Mouse (Mus musculus) liver, embryonic 11.5 days (tissue): Measurements from ENCODE around the gene Olfr1308. TPM values are rescaled to one million over a fixed set of nuclear protein-coding genes. Genes with fewer than 3 reads are reported as not detected.

Experiments used
- ATAC-seq: fragments of 200-750 bp; cut with Nextera tagmentation; replicated peaks from 2 replicates; pipeline ENCODE4 v1.8.0; 2017; ENCODE audit warnings: moderate number of reproducible peaks, mild to moderate bottlenecking, moderate TSS enrichment, moderate library complexity; ENCODE audit not compliant: low FRiP score
- DNase-seq: peaks from one replicate; pipeline ENCODE4 v3.0.0-alpha.2; 2017; ENCODE audit warnings: low spot score
- H3K27ac ChIP-seq: fragments of 300-500 bp; sonication (generic); 2 replicates; pipeline ENCODE4 v1.5.1; 2014; ENCODE audit warnings: mild to moderate bottlenecking, low read depth, low read length, control low read depth
- H3K27me3 ChIP-seq: fragments of 300-500 bp; sonication (generic); replicated peaks from 2 replicates; pipeline ENCODE4 v1.6.1; 2014; ENCODE audit warnings: low read length, mixed read lengths; ENCODE audit not compliant: control insufficient read depth, insufficient read depth
- H3K36me3 ChIP-seq: fragments of 300-500 bp; sonication (generic); 2 replicates; pipeline ENCODE4 v1.6.1; 2014; ENCODE audit warnings: mild to moderate bottlenecking, low read length, moderate library complexity, mixed read lengths; ENCODE audit not compliant: control insufficient read depth, insufficient read depth
- H3K4me1 ChIP-seq: fragments of 300-500 bp; sonication (generic); replicated peaks from 2 replicates; pipeline ENCODE4 v1.6.1; 2014; ENCODE audit warnings: low read length, mixed read lengths; ENCODE audit not compliant: control insufficient read depth, insufficient read depth
- H3K4me2 ChIP-seq: fragments of 300-500 bp; sonication (generic); 2 replicates; pipeline ENCODE4 v1.6.1; 2014; ENCODE audit warnings: mild to moderate bottlenecking, control low read depth, moderate library complexity
- H3K4me3 ChIP-seq: fragments of 300-500 bp; sonication (generic); 2 replicates; pipeline ENCODE4 v1.5.1; 2014; ENCODE audit warnings: low read depth, low read length, control low read depth
- H3K9ac ChIP-seq: fragments of 300-500 bp; sonication (generic); 2 replicates; pipeline ENCODE4 v1.6.1; 2014; ENCODE audit warnings: low read depth, low read length, control low read depth
- H3K9me3 ChIP-seq: fragments of 300-500 bp; sonication (generic); 2 replicates; pipeline ENCODE4 v1.6.1; 2016; ENCODE audit warnings: low read length, inconsistent platforms, mixed read lengths; ENCODE audit not compliant: control insufficient read depth
- WGBS: fragments of 180-500 bp; shearing (Covaris S2); extraction: QIAGEN DNeasy Blood & Tissue Kit; methylation state at CpG from one replicate; pipeline ENCODE4 v1.1.7; 2014; 5-methylcytosine and 5-hydroxymethylcytosine counted together
- polyA plus RNA-seq: library from polyadenylated mRNA; unstranded; fragments of >200 nt; fragmentation: Nextera tagmentation; extraction: Ambion mirVana; gene quantifications from 2 replicates; pipeline ENCODE4 v1.2.1, GENCODE M21; 2014

The Olfr1308 gene
- polyA plus RNA-seq, result not detected in 2 replicates

- no peak for DNase-seq
- no peaks in the 10 kb centered on the region for H3K4me1 ChIP-seq
- H3K9me3 ChIP-seq, result no peaks in the 10 kb centered on the region
- 41% methylated on average over 1 of the region's 1 CpGs for WGBS
- H3K27me3 ChIP-seq, result no peaks in the 10 kb centered on the region
- no peak within 1 kb of the TSS for H3K9ac ChIP-seq
- ATAC-seq, result no peak
- no peak within 1 kb of the TSS for H3K4me3 ChIP-seq
- no peak within 1 kb of the TSS for H3K27ac ChIP-seq
- H3K4me2 ChIP-seq, result no peak within 1 kb of the TSS
- H3K36me3 ChIP-seq, result no peaks in the 10 kb centered on the region
These were observed at the start of gene Olfr1308 for GRCm38 (mm10) chr2:111964844-111965243. TSS of gene Olfr1308 (minus strand) at chr2:111964944.

- ATAC-seq (no peak), DNase-seq (no peak)
- Histone ChIP-seq H3K9ac (no peak within 1 kb of the TSS), H3K9me3 (no peaks in the 10 kb centered on the region), H3K36me3 (no peaks in the 10 kb centered on the region), H3K27me3 (no peaks in the 10 kb centered on the region), H3K4me3 (no peak within 1 kb of the TSS), H3K27ac (no peak within 1 kb of the TSS), H3K4me1 (no peaks in the 10 kb centered on the region), H3K4me2 (no peak within 1 kb of the TSS)
These were observed 47.9 kb upstream of the Olfr1308 start, which contains the start of gene Olfr1310 for GRCm38 (mm10) chr2:112012608-112013007. TSS of gene Olfr1310 (minus strand) at chr2:112012708.

- Histone ChIP-seq H3K27ac (no peak within 1 kb of the TSS), H3K4me1 (no peaks in the 10 kb centered on the region), H3K9me3 (no peaks in the 10 kb centered on the region), H3K4me2 (no peak within 1 kb of the TSS), H3K4me3 (no peak within 1 kb of the TSS), H3K36me3 (no peaks in the 10 kb centered on the region), H3K27me3 (no peaks in the 10 kb centered on the region), H3K9ac (no peak within 1 kb of the TSS)
- no peak for DNase-seq
- ATAC-seq, result no peak
- 52% methylated on average over 1 of the region's 1 CpGs for WGBS
These were observed 25.4 kb upstream of the Olfr1308 start, which contains the start of gene Olfr1309 for GRCm38 (mm10) chr2:111990181-111990580. TSS of gene Olfr1309 (minus strand) at chr2:111990281.

GRCm38 (mm10) chr2:111949340-111949739 lies 15.4 kb downstream of the Olfr1308 start, which contains the start of gene Olfr1307:
TSS of gene Olfr1307 (minus strand) at chr2:111949440.
- 64% methylated on average over 1 of the region's 1 CpGs for WGBS
- no peak within 1 kb of the TSS for H3K27ac ChIP-seq
- DNase-seq (no peak), ATAC-seq (no peak)
- no peaks in the 10 kb centered on the region for H3K9me3 ChIP-seq
- no peaks in the 10 kb centered on the region for H3K27me3 ChIP-seq
- no peak within 1 kb of the TSS for H3K4me2 ChIP-seq
- H3K4me1 ChIP-seq, result no peaks in the 10 kb centered on the region
- H3K36me3 ChIP-seq, result no peaks in the 10 kb centered on the region
- no peak within 1 kb of the TSS for H3K9ac ChIP-seq
- no peak within 1 kb of the TSS for H3K4me3 ChIP-seq

GRCm38 (mm10) chr2:111916171-111916570 lies 48.6 kb downstream of the Olfr1308 start, which contains the start of gene Olfr1306:
TSS of gene Olfr1306 (minus strand) at chr2:111916271.
- Histone ChIP-seq H3K4me1 (no peaks in the 10 kb centered on the region), H3K36me3 (no peaks in the 10 kb centered on the region), H3K9ac (no peak within 1 kb of the TSS), H3K27me3 (no peaks in the 10 kb centered on the region), H3K4me3 (no peak within 1 kb of the TSS), H3K9me3 (no peaks in the 10 kb centered on the region), H3K27ac (no peak within 1 kb of the TSS), H3K4me2 (no peak within 1 kb of the TSS)
- DNase-seq, result no peak
- WGBS, result 78% methylated on average over 1 of the region's 1 CpGs
- ATAC-seq, result no peak

Other genes with a start within 250 kb of the Olfr1308 start
- not detected in 2 replicates for gene Olfr1301, start 213.9 kb downstream of the Olfr1308 start, polyA plus RNA-seq
- not detected in 2 replicates for gene Olfr1302, start 187.5 kb downstream of the Olfr1308 start, polyA plus RNA-seq
- gene Olfr1303, start 144.6 kb downstream of the Olfr1308 start, polyA plus RNA-seq, result not detected in 2 replicates
- gene Olfr1305, start 87.8 kb downstream of the Olfr1308 start, polyA plus RNA-seq, result not detected in 2 replicates
- not detected in 2 replicates for gene Olfr1306, start 48.7 kb downstream of the Olfr1308 start, polyA plus RNA-seq
- not detected in 2 replicates for gene Olfr1307, start 15.5 kb downstream of the Olfr1308 start, polyA plus RNA-seq
- not detected in 2 replicates for gene Olfr1309, start 25.3 kb upstream of the Olfr1308 start, polyA plus RNA-seq
- not detected in 2 replicates for gene Olfr1310, start 47.8 kb upstream of the Olfr1308 start, polyA plus RNA-seq
- not detected in 2 replicates for gene Olfr1311, start 59.5 kb upstream of the Olfr1308 start, polyA plus RNA-seq
- not detected in 2 replicates for gene Olfr1312, start 85.3 kb upstream of the Olfr1308 start, polyA plus RNA-seq
- not detected in 2 replicates for gene Olfr1313, start 112.9 kb upstream of the Olfr1308 start, polyA plus RNA-seq
- not detected in 2 replicates for gene Olfr1314, start 131.8 kb upstream of the Olfr1308 start, polyA plus RNA-seq
- not detected in 2 replicates for gene Olfr1315-ps1, start 150.5 kb upstream of the Olfr1308 start, polyA plus RNA-seq
- gene Olfr1316, start 170.0 kb upstream of the Olfr1308 start, polyA plus RNA-seq, result not detected in 2 replicates
- not detected in 2 replicates for gene Olfr1317, start 175.4 kb upstream of the Olfr1308 start, polyA plus RNA-seq
- 0.19 TPM in 1 of 2 replicates, not detected in the other for gene Olfr1318, start 189.3 kb upstream of the Olfr1308 start, polyA plus RNA-seq